Mouse (Mus musculus) stomach, postnatal 0 days (tissue): ENCODE results near the gene Asxl1. TPM values are rescaled to one million over a fixed set of nuclear protein-coding genes. Genes with fewer than 3 reads are reported as not detected.

Experiments
- ATAC-seq: fragments of 200-750 bp; cut with Nextera tagmentation; 2 replicates; pipeline ENCODE4 v1.8.0; 2017; ENCODE audit not compliant: low FRiP score, low TSS enrichment
- DNase-seq: peaks from one replicate; pipeline ENCODE4 v3.0.0-alpha.2; 2016; ENCODE audit warnings: low spot score
- H3K27ac ChIP-seq: fragments of 300-500 bp; sonication (generic); replicated peaks from 2 replicates; pipeline ENCODE4 v1.5.1; 2014; ENCODE audit warnings: mild to moderate bottlenecking, control low read depth
- H3K27me3 ChIP-seq: fragments of 300-500 bp; sonication (generic); 2 replicates; pipeline ENCODE4 v1.6.1; 2014; ENCODE audit warnings: low read length; ENCODE audit not compliant: control insufficient read depth, insufficient read depth
- H3K36me3 ChIP-seq: fragments of 300-500 bp; sonication (generic); 2 replicates; pipeline ENCODE4 v1.6.1; 2014; ENCODE audit warnings: low read length, mixed read lengths; ENCODE audit not compliant: control insufficient read depth, insufficient read depth
- H3K4me1 ChIP-seq: fragments of 300-500 bp; sonication (generic); replicated peaks from 2 replicates; pipeline ENCODE4 v1.6.1; 2014; ENCODE audit warnings: antibody characterized with exemption; ENCODE audit not compliant: control insufficient read depth, insufficient read depth
- H3K4me2 ChIP-seq: fragments of 300-500 bp; sonication (generic); replicated peaks from 2 replicates; pipeline ENCODE4 v1.6.1; 2014; ENCODE audit warnings: low read depth, mild to moderate bottlenecking, control low read depth, moderate library complexity
- H3K4me3 ChIP-seq: fragments of 300-500 bp; sonication (generic); 2 replicates; pipeline ENCODE4 v1.5.1; 2014; ENCODE audit warnings: low read depth, low read length, control low read depth
- H3K9ac ChIP-seq: fragments of 300-500 bp; sonication (generic); 2 replicates; pipeline ENCODE4 v1.6.1; 2014; ENCODE audit warnings: mild to moderate bottlenecking, low read length, control low read depth, mixed read lengths
- H3K9me3 ChIP-seq: fragments of 300-500 bp; sonication (generic); 2 replicates; pipeline ENCODE4 v1.6.1; 2016; ENCODE audit warnings: low read length; ENCODE audit not compliant: control insufficient read depth
- CTCF ChIP-seq: IDR thresholded peaks from 2 replicates; pipeline ENCODE4 v1.5.1; 2016; ENCODE audit warnings: antibody characterized with exemption, low read depth, mild to moderate bottlenecking, moderate library complexity
- EP300 ChIP-seq: optimal IDR thresholded peaks from 2 replicates; pipeline ENCODE3; 2016; ENCODE audit warnings: antibody characterized with exemption
- WGBS: fragments of 180-500 bp; shearing (Covaris S2); extraction: QIAGEN DNeasy Blood & Tissue Kit; methylation state at CpG from one replicate; pipeline ENCODE4 v1.1.7; 2014; 5-methylcytosine and 5-hydroxymethylcytosine counted together
- polyA plus RNA-seq: library from polyadenylated mRNA; unstranded; fragments of >200 nt; fragmentation: Nextera tagmentation; extraction: Ambion mirVana; gene quantifications from 2 replicates; pipeline ENCODE4 v1.2.1, GENCODE M21; 2015

Asxl1 gene
- polyA plus RNA-seq, 1 experiment from 2014 or later = 5.9 TPM

DNA sequence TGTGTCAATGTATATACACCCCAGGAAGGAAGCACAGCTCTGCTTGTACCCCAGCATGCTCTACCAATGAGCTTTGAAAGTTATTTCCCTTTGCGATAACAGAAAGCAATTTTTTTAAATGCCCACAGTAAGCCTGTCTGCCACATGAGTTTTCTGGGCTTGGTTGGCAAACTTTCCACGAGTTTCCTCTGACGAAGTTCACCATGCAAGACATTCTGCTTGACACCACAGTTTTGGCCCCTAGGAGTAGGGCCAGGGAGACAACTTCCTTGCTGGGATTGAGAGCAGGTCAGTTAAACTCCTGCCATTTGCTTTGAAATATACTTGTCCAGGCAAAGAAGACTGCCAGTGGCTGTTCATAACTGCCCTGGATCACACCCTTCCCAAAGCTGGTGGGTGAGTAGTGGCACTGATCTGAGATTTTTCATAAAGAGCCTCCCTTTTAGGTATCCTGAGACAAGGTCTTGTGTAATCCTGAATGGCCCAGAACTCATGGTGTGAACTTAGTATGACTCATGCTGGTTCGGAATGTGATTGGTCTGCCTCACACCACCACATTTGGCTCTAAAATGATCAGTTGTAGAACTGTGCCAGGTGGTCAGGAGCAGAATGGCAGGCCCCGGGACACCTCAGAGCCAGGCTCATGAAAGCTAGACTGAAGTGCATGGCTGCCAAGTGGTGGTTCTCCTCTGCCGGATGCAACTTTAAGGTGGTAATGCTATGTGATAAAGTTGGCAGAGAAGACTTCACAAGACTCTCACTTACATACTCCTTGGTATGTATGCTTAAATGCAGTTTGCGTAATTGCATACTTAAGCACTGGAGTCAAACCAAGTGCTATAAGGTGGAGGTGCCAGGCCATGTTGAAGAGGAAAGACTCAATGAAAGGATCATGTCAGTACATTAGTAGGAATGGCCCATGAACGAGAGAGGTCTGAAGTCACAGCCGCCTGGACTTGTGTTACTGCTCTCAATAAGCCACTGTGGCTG lies 7.0 kb upstream of the Asxl1 start:
- WGBS = 77% methylated on average over 9 of the region's 9 CpGs
- no peak overlapping the region for H3K9ac ChIP-seq

DNA sequence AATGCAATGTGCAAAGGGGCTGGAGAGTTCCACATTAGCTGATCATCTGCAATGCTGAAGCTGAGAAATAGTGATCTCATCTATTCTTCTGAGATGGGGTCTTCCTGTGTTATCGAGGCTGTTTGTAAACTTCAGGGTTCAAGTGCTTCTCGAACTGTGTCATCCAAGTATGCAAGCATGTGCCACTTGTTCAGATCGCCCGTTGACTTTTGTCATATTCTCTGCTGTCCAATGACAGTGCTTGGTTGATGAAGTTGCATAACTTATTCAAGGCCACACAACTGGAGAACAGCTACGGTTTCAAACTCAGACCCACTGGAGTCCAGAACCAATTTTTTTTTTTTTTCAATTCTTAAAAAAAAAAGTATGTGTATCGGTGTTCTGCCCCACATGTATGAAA lies 3.5 kb upstream of the Asxl1 start:
- Histone ChIP-seq H3K27ac (no peak overlapping the region), H3K27me3 (no peaks in the 10 kb centered on the region), H3K36me3 (no peaks in the 10 kb centered on the region), H3K4me1 (0 out of 2 replicates have a peak, but pooled peaks cover 2% of the 10 kb centered on the region), H3K4me3 (no peak overlapping the region), H3K9me3 (no peaks in the 10 kb centered on the region), H3K4me2 (no peak overlapping the region), H3K9ac (no peak overlapping the region)
- WGBS = 89% methylated on average over 6 of the region's 6 CpGs
- DNase-seq (no peak), ATAC-seq (no peak)
- no peak for TF ChIP-seq EP300
- no peak for TF ChIP-seq CTCF

More for the DNA sequence above, 7.0 kb upstream of the Asxl1 start:
- H3K4me1 ChIP-seq = 0 out of 2 replicates have a peak, but pooled peaks cover 2% of the 10 kb centered on the region
- H3K9me3 ChIP-seq = no peaks in the 10 kb centered on the region
- peak overlapping the region; percentile 40; the same call in 1 of the 2 replicates for H3K27ac ChIP-seq
- DNase-seq = no peak
- TF ChIP-seq CTCF (no peak), EP300 (no peak)
- H3K36me3 ChIP-seq = no peaks in the 10 kb centered on the region
- no peak overlapping the region for H3K4me3 ChIP-seq
- H3K27me3 ChIP-seq = no peaks in the 10 kb centered on the region
- H3K4me2 ChIP-seq = no peak overlapping the region
- ATAC-seq = peak; percentile 36; the same call in 1 of the 2 replicates

- Histone ChIP-seq H3K27ac (no peak overlapping the region), H3K4me1 (0 out of 2 replicates have a peak, but pooled peaks cover 2% of the 10 kb centered on the region), H3K9me3 (no peaks in the 10 kb centered on the region), H3K9ac (no peak overlapping the region), H3K4me3 (no peak overlapping the region), H3K4me2 (no peak overlapping the region), H3K27me3 (no peaks in the 10 kb centered on the region), H3K36me3 (no peaks in the 10 kb centered on the region)
- WGBS = 52% methylated on average over 3 of the region's 3 CpGs
- ATAC-seq (no peak), DNase-seq (no peak)
- no peak for TF ChIP-seq CTCF
- TF ChIP-seq EP300 = no peak
These were observed 3.0 kb upstream of the Asxl1 start for GRCm38 (mm10) chr2:153342602-153343001.

- H3K27me3 ChIP-seq = no peaks in the 10 kb centered on the region
- no peaks in the 10 kb centered on the region for H3K36me3 ChIP-seq
- H3K4me3 ChIP-seq = no peak overlapping the region
- H3K9ac ChIP-seq = no peak overlapping the region
- TF ChIP-seq EP300 (no peak), CTCF (no peak)
- 0 out of 2 replicates have a peak overlapping the region, but pooled peaks have one; percentile 49 for H3K27ac ChIP-seq
- DNase-seq = no peak
- 0 out of 2 replicates have a peak, but pooled peaks cover 2% of the 10 kb centered on the region for H3K4me1 ChIP-seq
- ATAC-seq = no peak
- H3K4me2 ChIP-seq = no peak overlapping the region
- no peaks in the 10 kb centered on the region for H3K9me3 ChIP-seq
These were observed 2.4 kb upstream of the Asxl1 start for GRCm38 (mm10) chr2:153343191-153343590.

DNA sequence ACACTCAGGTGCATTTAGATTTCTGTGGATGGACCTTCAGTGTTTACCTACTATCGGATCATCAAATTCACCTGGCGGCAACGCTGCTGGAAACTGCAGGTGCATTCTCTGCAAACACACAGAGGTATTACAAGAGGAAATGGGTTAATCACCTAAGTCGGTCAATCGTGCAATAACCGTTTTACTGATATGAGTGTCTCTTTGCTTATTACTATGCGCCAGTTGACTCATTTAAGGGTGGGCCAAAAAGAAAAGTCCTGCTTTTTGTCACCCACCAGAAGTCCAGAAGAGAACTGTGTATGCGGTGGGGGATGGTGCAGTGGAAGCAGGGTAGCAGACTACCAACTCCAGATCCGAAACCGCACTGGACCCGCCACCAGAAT lies 567 bp upstream of the Asxl1 start:
- no peaks in the 10 kb centered on the region for H3K36me3 ChIP-seq
- 2% methylated on average over 11 of the region's 11 CpGs for WGBS
- ATAC-seq (no peak), DNase-seq (no peak)
- H3K27ac ChIP-seq = peak overlapping the region; percentile 61
- H3K4me1 ChIP-seq = no peaks in the 10 kb centered on the region; the same call in 1 of the 2 replicates
- H3K9me3 ChIP-seq = no peaks in the 10 kb centered on the region
- peak overlapping the region; percentile 92 for H3K4me3 ChIP-seq
- H3K27me3 ChIP-seq = no peaks in the 10 kb centered on the region
- no peak for TF ChIP-seq EP300
- TF ChIP-seq CTCF = no peak
- H3K9ac ChIP-seq = peak overlapping the region; percentile 66
- peak overlapping the region; percentile 65 for H3K4me2 ChIP-seq
